Mouse (Mus musculus) stomach, postnatal 0 days (tissue): ENCODE measurements around the gene Phactr3.

Source experiments
- CTCF ChIP-seq: IDR thresholded peaks from 2 replicates; pipeline ENCODE4 v1.5.1; 2016; ENCODE audit warnings: antibody characterized with exemption, low read depth, mild to moderate bottlenecking, moderate library complexity
- EP300 ChIP-seq: optimal IDR thresholded peaks from 2 replicates; pipeline ENCODE3; 2016; ENCODE audit warnings: antibody characterized with exemption

GRCm38 (mm10) chr2:178184862-178185261 is 66.1 kb downstream of the Phactr3 start:
- no peak for TF ChIP-seq EP300
- TF ChIP-seq CTCF = no peak
